Mouse (Mus musculus) heart, embryonic 12.5 days (tissue): Measurements from ENCODE around the gene Tmem239. TPM values are rescaled to one million over a fixed set of nuclear protein-coding genes. Genes with fewer than 3 reads are reported as not detected.

ENCODE experiments used
- ATAC-seq: fragments of 200-750 bp; cut with Nextera tagmentation; 2 replicates; pipeline ENCODE4 v1.8.0; 2017; ENCODE audit warnings: moderate TSS enrichment, moderate library complexity; ENCODE audit not compliant: insufficient number of reproducible peaks, low FRiP score
- H3K27ac ChIP-seq: fragments of 300-500 bp; sonication (generic); 2 replicates; pipeline ENCODE4 v1.5.1; 2016; ENCODE audit warnings: mild to moderate bottlenecking, moderate library complexity; ENCODE audit not compliant: poor library complexity, severe bottlenecking
- H3K27me3 ChIP-seq: fragments of 300-500 bp; sonication (generic); replicated peaks from 2 replicates; pipeline ENCODE4 v1.6.1; 2016; ENCODE audit warnings: mild to moderate bottlenecking, moderate library complexity
- H3K36me3 ChIP-seq: fragments of 300-500 bp; sonication (generic); 2 replicates; pipeline ENCODE4 v1.6.1; 2016; ENCODE audit warnings: mild to moderate bottlenecking, moderate library complexity
- H3K4me1 ChIP-seq: fragments of 300-500 bp; sonication (generic); replicated peaks from 2 replicates; pipeline ENCODE4 v1.6.1; 2016; ENCODE audit warnings: mild to moderate bottlenecking
- H3K4me2 ChIP-seq: fragments of 300-500 bp; sonication (generic); 2 replicates; pipeline ENCODE4 v1.6.1; 2016; ENCODE audit warnings: mild to moderate bottlenecking, moderate library complexity
- H3K4me3 ChIP-seq: fragments of 300-500 bp; sonication (generic); 2 replicates; pipeline ENCODE4 v1.5.1; 2016; ENCODE audit warnings: mild to moderate bottlenecking
- H3K9ac ChIP-seq: fragments of 300-500 bp; sonication (generic); 2 replicates; pipeline ENCODE4 v1.6.1; 2016; ENCODE audit warnings: mild to moderate bottlenecking, moderate library complexity
- H3K9me3 ChIP-seq: fragments of 300-500 bp; sonication (generic); replicated peaks from 2 replicates; pipeline ENCODE4 v1.6.1; 2016; ENCODE audit warnings: mild to moderate bottlenecking, moderate library complexity
- WGBS: fragments of 180-500 bp; shearing (Covaris S2); methylation state at CpG from one replicate; pipeline ENCODE4 v1.1.7; 2016; 5-methylcytosine and 5-hydroxymethylcytosine counted together
- polyA plus RNA-seq: library from polyadenylated mRNA; unstranded; fragments of >200 nt; fragmentation: Nextera tagmentation; extraction: Ambion mirVana; gene quantifications from 2 replicates; pipeline ENCODE4 v1.2.1, GENCODE M21; 2016

Gene Tmem239
- polyA plus RNA-seq, 1 experiment from 2014 or later = not detected

DNA sequence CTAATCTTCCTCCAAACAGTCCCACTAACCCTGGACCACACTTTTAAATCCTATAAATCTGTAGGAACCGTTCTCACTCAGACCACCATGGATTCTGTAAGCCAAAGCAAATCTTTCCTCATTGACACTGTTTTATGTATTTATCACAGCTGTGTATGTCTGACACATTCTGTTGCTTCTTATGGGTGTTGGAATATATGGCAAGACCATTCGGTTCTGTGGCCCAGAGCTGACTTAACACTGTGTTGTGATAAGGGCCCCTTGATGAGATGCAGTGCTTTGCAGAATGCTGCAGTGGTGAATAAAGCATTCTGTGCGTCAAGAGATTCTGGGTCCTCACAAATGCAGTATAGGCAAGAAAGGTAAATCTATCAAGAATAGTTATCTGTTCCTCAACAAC, 25.9 kb downstream of the Tmem239 start:
- Histone ChIP-seq H3K9ac (no peak overlapping the region), H3K36me3 (peaks cover 11% of the 10 kb centered on the region), H3K4me2 (no peak overlapping the region), H3K4me3 (no peak overlapping the region), H3K27ac (no peak overlapping the region), H3K9me3 (no peaks in the 10 kb centered on the region), H3K27me3 (no peaks in the 10 kb centered on the region), H3K4me1 (peaks cover 13% of the 10 kb centered on the region)
- WGBS = 71% methylated on average over 3 of the region's 3 CpGs
- no peak for ATAC-seq

DNA sequence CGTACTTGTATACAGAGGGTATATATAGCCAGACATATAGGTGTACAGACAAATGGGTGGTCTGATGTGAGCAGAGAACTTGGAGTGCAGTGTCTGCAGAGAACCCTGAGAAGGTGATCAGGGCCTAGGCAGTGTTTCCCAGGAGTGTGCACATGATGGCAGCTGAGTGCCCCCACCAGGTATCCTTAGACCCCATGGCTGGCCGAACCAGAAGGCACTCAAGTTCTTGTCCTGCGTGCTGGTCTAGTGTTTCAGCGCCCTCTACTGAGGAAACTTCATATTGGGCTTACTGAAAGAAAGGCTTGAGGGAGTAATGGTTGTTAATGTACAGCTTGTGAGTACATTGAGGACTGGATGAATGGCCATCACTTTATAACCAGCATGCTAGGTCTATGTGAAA, 26.9 kb downstream of the Tmem239 start:
- ATAC-seq = no peak
- Histone ChIP-seq H3K9ac (no peak overlapping the region), H3K36me3 (peaks cover 19% of the 10 kb centered on the region), H3K9me3 (no peaks in the 10 kb centered on the region), H3K4me3 (no peak overlapping the region), H3K4me1 (peaks cover 13% of the 10 kb centered on the region), H3K27me3 (no peaks in the 10 kb centered on the region), H3K27ac (no peak overlapping the region), H3K4me2 (no peak overlapping the region)
- 24% methylated on average over 4 of the region's 4 CpGs for WGBS

DNA sequence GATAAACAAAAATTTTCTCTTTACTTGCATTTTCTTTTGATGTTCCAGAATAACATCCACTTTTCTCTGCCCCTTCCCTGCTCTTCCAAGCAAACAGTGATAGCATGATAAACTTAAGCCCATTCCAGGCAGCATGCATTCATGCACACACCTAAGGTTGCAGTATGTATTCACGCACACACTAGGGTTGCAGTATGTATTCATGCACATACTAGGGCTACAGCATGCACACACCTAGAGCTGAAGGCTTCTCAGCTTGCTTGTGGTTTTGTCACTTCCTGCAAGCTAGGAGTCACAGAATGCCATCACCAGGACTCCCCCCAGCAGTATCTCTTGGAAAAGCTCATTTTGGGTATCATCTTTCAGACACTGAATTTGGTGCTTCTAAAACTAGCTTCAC, 30.5 kb downstream of the Tmem239 start:
- no peaks in the 10 kb centered on the region for H3K9me3 ChIP-seq
- H3K4me1 ChIP-seq = no peaks in the 10 kb centered on the region
- no peak overlapping the region for H3K4me3 ChIP-seq
- ATAC-seq = no peak
- H3K27me3 ChIP-seq = no peaks in the 10 kb centered on the region
- H3K27ac ChIP-seq = no peak overlapping the region
- 89% methylated on average over 1 of the region's 1 CpGs for WGBS
- H3K9ac ChIP-seq = no peak overlapping the region
- H3K36me3 ChIP-seq = peaks cover 47% of the 10 kb centered on the region
- no peak overlapping the region for H3K4me2 ChIP-seq

DNA sequence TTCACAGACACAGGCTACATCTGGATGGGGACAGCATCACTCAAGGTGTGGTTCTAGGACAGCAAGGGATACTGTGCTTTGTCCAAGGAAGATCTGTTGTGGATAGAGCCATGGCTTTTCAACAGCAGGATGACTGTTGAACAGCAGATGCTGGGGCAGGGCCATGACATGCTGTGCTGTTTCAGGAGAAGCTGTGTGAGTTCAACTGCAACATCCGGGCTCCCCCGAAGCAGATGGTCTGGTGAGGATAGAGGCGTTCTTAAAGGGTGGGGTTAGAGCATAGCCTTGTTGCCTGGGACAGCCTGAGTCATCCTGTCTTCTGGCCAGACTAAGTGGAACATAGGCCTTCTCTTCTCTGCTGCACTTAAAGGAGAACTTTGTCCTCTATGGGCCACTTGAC, 32.6 kb downstream of the Tmem239 start:
- H3K36me3 ChIP-seq = peaks cover 65% of the 10 kb centered on the region
- no peaks in the 10 kb centered on the region for H3K4me1 ChIP-seq
- no peak for ATAC-seq
- WGBS = 88% methylated on average over 3 of the region's 3 CpGs
- no peak overlapping the region for H3K4me2 ChIP-seq
- no peak overlapping the region for H3K27ac ChIP-seq
- no peak overlapping the region for H3K9ac ChIP-seq
- no peaks in the 10 kb centered on the region for H3K9me3 ChIP-seq
- no peaks in the 10 kb centered on the region for H3K27me3 ChIP-seq
- H3K4me3 ChIP-seq = no peak overlapping the region

DNA sequence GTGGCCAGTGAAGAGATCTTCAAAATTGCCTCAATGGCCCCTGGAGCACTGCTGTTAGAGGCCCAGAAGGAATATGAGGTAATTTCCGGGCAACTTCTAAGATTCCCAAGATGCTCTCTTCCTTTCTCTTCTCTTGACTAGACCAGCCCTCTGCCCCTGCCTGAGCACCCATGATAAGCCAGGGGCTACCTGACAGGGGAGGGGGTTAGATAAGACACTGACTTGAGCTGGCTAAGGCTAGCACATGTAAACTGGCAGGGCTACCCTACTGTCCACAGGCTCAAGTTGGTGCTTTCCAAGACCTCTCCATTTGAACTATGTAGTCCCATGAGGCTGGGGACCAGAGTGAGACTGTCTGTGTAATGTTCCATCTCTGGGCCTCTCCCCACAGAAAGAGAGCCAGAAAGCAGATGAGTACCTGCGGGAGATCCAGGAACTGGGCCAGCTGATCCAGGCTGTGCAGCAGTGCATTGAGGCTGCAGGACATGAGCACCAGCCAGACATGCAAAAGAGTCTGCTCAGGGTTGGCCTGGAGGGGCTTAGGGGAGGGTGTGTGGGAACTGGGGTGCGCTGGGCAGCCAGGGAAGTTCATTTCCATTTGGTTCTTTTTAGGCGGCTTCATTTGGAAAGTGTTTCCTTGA, 33.7 kb downstream of the Tmem239 start:
- WGBS = 83% methylated on average over 4 of the region's 4 CpGs
- Histone ChIP-seq H3K9ac (no peak overlapping the region), H3K27me3 (no peaks in the 10 kb centered on the region), H3K9me3 (no peaks in the 10 kb centered on the region), H3K4me2 (no peak overlapping the region), H3K4me1 (no peaks in the 10 kb centered on the region), H3K27ac (no peak overlapping the region), H3K36me3 (peaks cover 74% of the 10 kb centered on the region), H3K4me3 (no peak overlapping the region)
- ATAC-seq = no peak

DNA sequence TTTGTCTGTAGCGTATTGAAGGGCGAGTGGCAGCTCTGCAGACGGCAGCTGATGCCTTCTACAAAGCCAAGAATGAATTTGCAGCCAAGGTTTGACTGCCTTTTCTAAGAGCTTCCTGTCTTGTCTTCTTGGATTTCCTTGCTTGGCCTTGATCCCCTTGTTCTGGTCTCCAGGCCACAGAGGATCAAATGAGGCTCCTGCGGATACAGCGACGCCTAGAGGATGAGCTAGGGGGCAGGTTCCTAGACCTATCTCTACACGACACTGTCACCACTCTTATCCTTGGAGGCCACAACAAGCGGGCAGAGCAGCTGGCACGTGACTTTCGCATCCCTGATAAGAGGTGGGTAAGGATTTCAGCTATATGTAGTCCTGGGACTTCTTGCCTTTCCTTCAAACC, 35.9 kb downstream of the Tmem239 start:
- Histone ChIP-seq H3K27me3 (no peaks in the 10 kb centered on the region), H3K4me2 (no peak overlapping the region), H3K36me3 (peaks cover 77% of the 10 kb centered on the region), H3K9me3 (no peaks in the 10 kb centered on the region), H3K9ac (no peak overlapping the region), H3K4me3 (no peak overlapping the region), H3K27ac (no peak overlapping the region), H3K4me1 (no peaks in the 10 kb centered on the region)
- no peak for ATAC-seq
- WGBS = 85% methylated on average over 10 of the region's 10 CpGs

DNA sequence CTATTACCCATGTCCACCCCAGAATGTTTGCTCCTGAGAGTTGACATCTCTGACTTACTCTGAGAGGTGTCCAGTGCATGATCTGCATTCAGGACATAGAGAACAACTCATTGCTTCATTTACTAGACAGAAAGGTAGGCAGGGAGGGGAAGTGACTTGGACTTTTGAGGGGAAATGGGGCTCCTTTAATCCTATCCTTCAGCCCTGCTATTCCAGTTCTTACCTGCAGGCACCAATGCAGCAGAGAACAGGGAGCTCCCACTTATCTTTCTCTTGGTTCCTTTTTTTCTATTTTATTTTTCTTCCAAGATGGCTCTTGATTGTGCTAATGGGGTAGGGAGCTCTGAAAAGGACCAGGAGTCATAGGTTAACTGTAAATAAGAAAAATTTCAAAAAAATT, 42.2 kb downstream of the Tmem239 start:
- peaks cover 15% of the 10 kb centered on the region for H3K36me3 ChIP-seq
- peaks cover 4% of the 10 kb centered on the region; the same call in 1 of the 2 replicates for H3K27me3 ChIP-seq
- H3K9me3 ChIP-seq = no peaks in the 10 kb centered on the region
- H3K4me3 ChIP-seq = no peak overlapping the region
- H3K4me2 ChIP-seq = no peak overlapping the region
- H3K4me1 ChIP-seq = peaks cover 28% of the 10 kb centered on the region
- H3K27ac ChIP-seq = no peak overlapping the region
- no peak overlapping the region for H3K9ac ChIP-seq
- ATAC-seq = no peak

DNA sequence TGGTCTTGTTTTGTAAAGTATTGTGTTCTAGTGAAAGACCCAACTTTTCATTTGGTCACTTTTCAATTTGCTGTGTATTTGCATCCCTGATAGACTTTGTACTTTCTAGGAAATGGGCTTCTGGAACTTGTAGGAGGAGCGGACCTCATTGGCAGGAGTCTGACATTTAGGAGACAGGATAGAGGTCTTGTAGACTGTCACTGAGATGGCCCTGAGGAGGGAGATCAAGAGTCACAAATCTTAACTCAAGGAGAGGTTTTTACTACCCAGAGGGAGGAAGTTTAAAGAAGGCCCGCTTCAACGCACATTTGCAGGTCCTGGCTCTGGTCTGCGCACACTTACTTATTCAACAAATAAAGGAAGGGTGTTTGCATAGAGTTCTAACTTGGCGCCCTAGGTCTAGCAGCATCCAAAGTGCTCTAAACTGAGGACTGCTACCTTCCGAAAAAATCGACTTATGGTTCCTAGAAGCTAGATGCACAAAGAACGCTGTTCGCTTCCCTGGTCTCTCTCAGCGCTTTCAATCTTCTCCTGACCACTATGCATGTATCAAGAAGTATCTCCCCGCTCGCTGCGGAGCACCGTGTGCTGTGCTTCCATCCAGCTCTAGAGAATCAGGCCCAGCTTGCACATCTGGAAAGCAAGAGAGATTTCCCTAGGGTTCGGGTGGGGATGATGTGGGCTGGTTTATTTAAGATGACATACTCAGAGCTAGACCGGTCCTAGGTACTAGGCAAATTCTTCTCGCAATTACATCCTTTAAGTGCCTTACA, 42.9 kb downstream of the Tmem239 start:
- Histone ChIP-seq H3K4me1 (peaks cover 30% of the 10 kb centered on the region), H3K36me3 (peaks cover 8% of the 10 kb centered on the region), H3K9ac (peak overlapping the region; percentile 95), H3K27me3 (peaks cover 4% of the 10 kb centered on the region; the same call in 1 of the 2 replicates), H3K9me3 (no peaks in the 10 kb centered on the region), H3K4me2 (peak overlapping the region; percentile 89), H3K4me3 (peak overlapping the region; percentile 99), H3K27ac (no peak overlapping the region)
- no peak for ATAC-seq
- 10% methylated on average over 17 of the region's 17 CpGs for WGBS

DNA sequence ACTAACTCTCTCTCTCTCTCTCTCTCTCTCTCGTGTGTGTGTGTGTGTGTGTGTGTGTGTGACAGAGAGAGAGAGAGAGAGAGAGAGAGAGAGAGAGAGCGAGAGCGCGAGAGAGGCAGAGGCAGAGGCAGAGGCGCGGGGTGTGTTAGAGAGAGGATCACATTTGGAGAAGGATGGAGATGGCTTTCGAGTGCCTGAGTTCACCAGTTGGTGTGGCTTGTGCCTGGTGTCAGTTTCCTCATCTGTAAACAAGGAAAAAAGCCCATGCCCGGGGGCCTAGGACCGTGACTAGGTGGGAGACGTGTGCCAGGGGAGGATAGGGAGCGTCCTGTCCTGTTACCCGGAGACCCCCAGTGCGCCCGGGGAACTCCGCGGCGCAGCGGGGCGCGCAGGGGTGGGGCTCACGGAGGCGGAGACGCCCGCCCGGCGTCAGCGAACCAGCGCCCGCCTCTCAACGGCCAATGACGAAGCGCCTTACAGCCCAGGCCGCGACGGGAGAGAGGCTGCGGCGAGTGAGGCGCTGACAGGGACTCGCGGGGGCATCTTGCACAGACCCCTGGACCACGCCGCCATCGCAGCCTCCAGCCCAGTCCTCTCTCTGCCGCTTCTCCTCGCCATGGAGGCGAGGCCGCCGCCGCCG, 43.6 kb downstream of the Tmem239 start, which contains the start of gene Ptpra:
Gene Ptpra (plus strand): TSS at position 485 of the 640 bp plus-strand sequence.
- H3K4me2 ChIP-seq = peak within 1 kb of the TSS; percentile 89
- H3K9ac ChIP-seq = peak within 1 kb of the TSS; percentile 95
- H3K36me3 ChIP-seq = 0 out of 2 replicates have a peak, but pooled peaks cover 3% of the 10 kb centered on the region
- WGBS = 0% methylated on average over 50 of the region's 50 CpGs
- peak within 1 kb of the TSS; percentile 87 for H3K27ac ChIP-seq
- ATAC-seq = peak; percentile 96
- peaks cover 4% of the 10 kb centered on the region; the same call in 1 of the 2 replicates for H3K27me3 ChIP-seq
- no peaks in the 10 kb centered on the region for H3K9me3 ChIP-seq
- H3K4me3 ChIP-seq = peak within 1 kb of the TSS; percentile 99
- peaks cover 32% of the 10 kb centered on the region for H3K4me1 ChIP-seq

DNA sequence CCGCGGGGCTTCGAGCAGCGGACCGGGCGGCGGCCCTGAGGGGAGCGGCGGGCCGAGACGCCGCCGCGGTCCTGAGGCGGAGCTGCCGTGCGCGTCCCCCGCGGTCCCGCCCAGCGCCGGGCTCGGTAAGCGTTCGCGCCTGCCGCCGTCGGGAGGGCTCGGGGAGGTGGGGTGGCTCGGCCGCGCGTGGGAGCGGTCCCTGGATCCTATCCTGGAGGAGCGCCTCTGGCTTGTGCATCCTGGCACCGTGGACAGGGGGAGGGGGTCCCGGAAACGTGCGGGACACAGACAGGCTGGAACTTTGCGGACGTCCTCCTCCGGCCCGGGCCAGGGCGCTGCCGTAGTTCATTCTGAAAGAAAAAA, 44.1 kb downstream of the Tmem239 start:
- H3K4me3 ChIP-seq = peak overlapping the region; percentile 99
- peak overlapping the region; percentile 95 for H3K9ac ChIP-seq
- peak overlapping the region; percentile 87 for H3K27ac ChIP-seq
- 0% methylated on average over 47 of the region's 47 CpGs for WGBS
- H3K27me3 ChIP-seq = peaks cover 4% of the 10 kb centered on the region; the same call in 1 of the 2 replicates
- peaks cover 35% of the 10 kb centered on the region for H3K4me1 ChIP-seq
- peak overlapping the region; percentile 89 for H3K4me2 ChIP-seq
- peak; percentile 88 for ATAC-seq
- no peaks in the 10 kb centered on the region for H3K36me3 ChIP-seq
- H3K9me3 ChIP-seq = no peaks in the 10 kb centered on the region

DNA sequence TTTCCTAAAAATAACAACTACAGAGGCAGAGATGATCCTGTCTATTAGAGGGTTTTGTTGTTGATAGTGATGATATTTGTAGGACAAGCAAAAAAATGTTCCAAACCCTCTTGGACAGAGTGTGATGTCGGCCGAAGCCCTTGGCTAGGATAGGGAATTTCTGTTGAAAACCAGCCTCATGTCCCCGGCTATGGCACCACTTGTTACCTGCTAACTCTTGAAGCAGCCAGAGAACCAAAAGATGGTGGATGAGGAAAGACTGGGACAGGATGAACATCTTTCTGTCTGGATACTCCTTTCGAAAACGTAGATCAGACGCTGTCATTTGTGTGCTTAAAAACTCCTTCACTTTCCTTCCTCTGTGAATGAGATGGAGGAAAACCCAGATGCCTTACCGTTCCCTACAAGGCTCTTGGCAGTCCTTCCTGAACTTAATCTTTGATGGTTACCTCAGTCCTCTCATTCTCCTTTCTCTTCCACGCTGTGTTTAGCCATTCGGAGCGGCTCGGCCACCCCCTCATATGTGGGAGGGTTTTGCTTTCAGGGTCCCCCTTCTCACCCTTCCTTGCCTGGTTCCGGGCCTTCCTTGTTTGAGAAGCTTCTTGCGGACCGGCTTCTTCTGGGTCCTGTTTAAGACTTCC, 44.9 kb downstream of the Tmem239 start:
- Histone ChIP-seq H3K4me2 (peak overlapping the region; percentile 89), H3K9me3 (no peaks in the 10 kb centered on the region), H3K9ac (peak overlapping the region; percentile 95), H3K36me3 (no peaks in the 10 kb centered on the region), H3K4me3 (peak overlapping the region; percentile 99), H3K27me3 (peaks cover 4% of the 10 kb centered on the region; the same call in 1 of the 2 replicates), H3K4me1 (peaks cover 39% of the 10 kb centered on the region), H3K27ac (peak overlapping the region; percentile 87; the same call in 1 of the 2 replicates)
- no peak for ATAC-seq
- 56% methylated on average over 14 of the region's 14 CpGs for WGBS
